Mouse (Mus musculus) retina, embryonic 14.5 days (tissue): ENCODE results near the gene Gm6902.
"Not testable (repeated sequence)": the region's sequence is repeated elsewhere in the genome, so short reads cannot be mapped to it uniquely, and the experiment has no call there.

Experiments
- DNase-seq: peaks from one replicate; pipeline ENCODE4 v3.0.0-alpha.2; 2015; ENCODE audit warnings: low spot score

Gm6902 gene

GRCm38 (mm10) chr7:23278800-23279199 lies at the start of gene Gm6902:
Gene Gm6902, minus strand, starts transcription at chr7:23278900.
- DNase-seq = not testable (repeated sequence)

- not testable (repeated sequence) for DNase-seq
Measured at GRCm38 (mm10) chr7:23300892-23301291, 22.2 kb upstream of the Gm6902 start, which contains the start of gene Nlrp4e. Gene Nlrp4e, plus strand, starts transcription at chr7:23301192.

GRCm38 (mm10) chr7:23251582-23251981 lies 27.1 kb downstream of the Gm6902 start, which contains the start of gene Vmn1r166:
Gene Vmn1r166, minus strand, starts transcription at chr7:23251682.
- DNase-seq = not testable (repeated sequence)
